Mouse (Mus musculus): ENCODE measurements at regions not wholly inside any gene's neighbourhood (a gene's known extent, or its start where the extent isn't known, plus 50 kb on each side); places are given as distances from the start of the nearest gene placed in this dataset.

GRCm38 (mm10) chr16:30652692-30653091 lies 53.2 kb downstream of the Fam43a start:
- DNase-seq (ENCODE audit: low read depth, low spot score) = no peak

- no peak for DNase-seq (ENCODE audit: low read depth, low spot score)
Measured at GRCm38 (mm10) chr16:30653806-30654205, 54.3 kb downstream of the Fam43a start.

- no peak for DNase-seq (ENCODE audit: low read depth, low spot score)
Measured at GRCm38 (mm10) chr16:30654226-30654625, 54.7 kb downstream of the Fam43a start.

GRCm38 (mm10) chr16:30655798-30656221 lies 56.3 kb downstream of the Fam43a start:
- DNase-seq (ENCODE audit: low read depth, low spot score) = no peak

- DNase-seq (ENCODE audit: low read depth, low spot score) = no peak
Measured at GRCm38 (mm10) chr16:30656881-30657280, 57.4 kb downstream of the Fam43a start.

- no peak for DNase-seq (ENCODE audit: low read depth, low spot score)
Measured at GRCm38 (mm10) chr16:30658921-30659320, 59.4 kb downstream of the Fam43a start.

GRCm38 (mm10) chr16:30661086-30661977 lies 61.8 kb downstream of the Fam43a start:
- no peak for DNase-seq (ENCODE audit: low read depth, low spot score)

- DNase-seq (ENCODE audit: low read depth, low spot score) = no peak
Measured at GRCm38 (mm10) chr16:30663055-30663454, 63.5 kb downstream of the Fam43a start.

GRCm38 (mm10) chr16:30663971-30664370 lies 64.4 kb downstream of the Fam43a start:
- no peak for DNase-seq (ENCODE audit: low read depth, low spot score)

GRCm38 (mm10) chr16:30664433-30664832 lies 64.9 kb downstream of the Fam43a start:
- DNase-seq (ENCODE audit: low read depth, low spot score) = no peak

- no peak for DNase-seq (ENCODE audit: low read depth, low spot score)
Measured at GRCm38 (mm10) chr16:30665881-30666280, 66.4 kb downstream of the Fam43a start.

GRCm38 (mm10) chr16:30669883-30670282 lies 70.4 kb downstream of the Fam43a start:
- no peak for DNase-seq (ENCODE audit: low read depth, low spot score)

- no peak for DNase-seq (ENCODE audit: low read depth, low spot score)
Measured at GRCm38 (mm10) chr16:30671584-30671983, 72.1 kb downstream of the Fam43a start.

GRCm38 (mm10) chr16:30672776-30673550 lies 73.4 kb downstream of the Fam43a start:
- DNase-seq (ENCODE audit: low read depth, low spot score) = no peak

- DNase-seq (ENCODE audit: low read depth, low spot score) = no peak
Measured at GRCm38 (mm10) chr16:30673662-30674061, 74.1 kb downstream of the Fam43a start.

GRCm38 (mm10) chr16:30675829-30676228 lies 76.3 kb downstream of the Fam43a start:
- DNase-seq (ENCODE audit: low read depth, low spot score) = no peak

- DNase-seq (ENCODE audit: low read depth, low spot score) = no peak
Measured at GRCm38 (mm10) chr16:30677016-30677415, 77.5 kb downstream of the Fam43a start.

- no peak for DNase-seq (ENCODE audit: low read depth, low spot score)
Measured at GRCm38 (mm10) chr16:30677896-30678707, 78.6 kb downstream of the Fam43a start.

GRCm38 (mm10) chr16:30678708-30679492 lies 79.4 kb downstream of the Fam43a start:
- DNase-seq (ENCODE audit: low read depth, low spot score) = no peak

GRCm38 (mm10) chr16:30679493-30679811 lies 79.9 kb downstream of the Fam43a start:
- DNase-seq (ENCODE audit: low read depth, low spot score) = no peak

- no peak for DNase-seq (ENCODE audit: low read depth, low spot score)
Measured at GRCm38 (mm10) chr16:30681421-30681820, 81.9 kb downstream of the Fam43a start.

All from WW6 (cell line).